Mouse (Mus musculus) limb, embryonic 11.5 days (tissue): Measurements from ENCODE around the gene Nudt16l1. TPM values are rescaled to one million over a fixed set of nuclear protein-coding genes. Genes with fewer than 3 reads are reported as not detected.

Experiments
- ATAC-seq: fragments of 200-750 bp; cut with Nextera tagmentation; 2 replicates; pipeline ENCODE4 v1.8.0; 2017; ENCODE audit warnings: low read depth; ENCODE audit not compliant: insufficient number of reproducible peaks, low FRiP score, low TSS enrichment
- DNase-seq: peaks from one replicate; pipeline ENCODE4 v3.0.0-alpha.2; 2015; ENCODE audit warnings: low spot score
- H3K27ac ChIP-seq: fragments of 300-500 bp; sonication (generic); replicated peaks from 2 replicates; pipeline ENCODE4 v1.5.1; 2014; ENCODE audit warnings: low read depth, mild to moderate bottlenecking, low read length
- H3K27me3 ChIP-seq: fragments of 300-500 bp; sonication (generic); 2 replicates; pipeline ENCODE4 v1.6.1; 2014; ENCODE audit warnings: mild to moderate bottlenecking, low read length, mixed read lengths; ENCODE audit not compliant: control insufficient read depth, insufficient read depth
- H3K36me3 ChIP-seq: fragments of 300-500 bp; sonication (generic); 2 replicates; pipeline ENCODE4 v1.6.1; 2014; ENCODE audit warnings: mild to moderate bottlenecking, low read length, moderate library complexity, mixed read lengths; ENCODE audit not compliant: control insufficient read depth, insufficient read depth
- H3K4me1 ChIP-seq: fragments of 300-500 bp; sonication (generic); 2 replicates; pipeline ENCODE4 v1.6.1; 2014; ENCODE audit warnings: low read length, mixed read lengths; ENCODE audit not compliant: control insufficient read depth, insufficient read depth
- H3K4me2 ChIP-seq: fragments of 300-500 bp; sonication (generic); 2 replicates; pipeline ENCODE4 v1.6.1; 2014; ENCODE audit warnings: low read depth, mild to moderate bottlenecking, moderate library complexity; ENCODE audit not compliant: severe bottlenecking
- H3K4me3 ChIP-seq: fragments of 300-500 bp; sonication (generic); 2 replicates; pipeline ENCODE4 v1.5.1; 2014; ENCODE audit warnings: low read depth, low read length
- H3K9ac ChIP-seq: fragments of 300-500 bp; sonication (generic); 2 replicates; pipeline ENCODE4 v1.6.1; 2014; ENCODE audit warnings: mild to moderate bottlenecking, low read length
- H3K9me3 ChIP-seq: fragments of 300-500 bp; sonication (generic); 2 replicates; pipeline ENCODE4 v1.6.1; 2016; ENCODE audit warnings: low read length; ENCODE audit not compliant: control insufficient read depth
- WGBS: fragments of 180-500 bp; shearing (Covaris S2); extraction: QIAGEN DNeasy Blood & Tissue Kit; methylation state at CpG from one replicate; pipeline ENCODE4 v1.1.7; 2014; 5-methylcytosine and 5-hydroxymethylcytosine counted together
- polyA plus RNA-seq: library from polyadenylated mRNA; unstranded; fragments of >200 nt; fragmentation: Nextera tagmentation; extraction: Ambion mirVana; gene quantifications from 2 replicates; pipeline ENCODE4 v1.2.1, GENCODE M21; 2014

Nudt16l1 gene
- polyA plus RNA-seq, 1 experiment from 2014 or later = 172 TPM

- no peak overlapping the region for H3K9ac ChIP-seq
These were observed 30.7 kb downstream of the Nudt16l1 start for GRCm38 (mm10) chr16:4969055-4969843.

GRCm38 (mm10) chr16:4971626-4972025 is 33.1 kb downstream of the Nudt16l1 start:
- Histone ChIP-seq H3K4me3 (no peak overlapping the region), H3K9me3 (no peaks in the 10 kb centered on the region), H3K4me1 (no peaks in the 10 kb centered on the region), H3K27ac (no peak overlapping the region), H3K27me3 (no peaks in the 10 kb centered on the region), H3K36me3 (no peaks in the 10 kb centered on the region), H3K4me2 (no peak overlapping the region), H3K9ac (0 out of 2 replicates have a peak overlapping the region, but pooled peaks have one; percentile 22)
- DNase-seq (no peak), ATAC-seq (no peak)
- 73% methylated on average over 4 of the region's 4 CpGs for WGBS

More at GRCm38 (mm10) chr16:4969055-4969843, 30.7 kb downstream of the Nudt16l1 start:
- H3K4me2 ChIP-seq = no peak overlapping the region
- WGBS = 90% methylated on average over 5 of the region's 5 CpGs
- no peak overlapping the region for H3K27ac ChIP-seq
- ATAC-seq (no peak), DNase-seq (no peak)
- no peak overlapping the region for H3K4me3 ChIP-seq
- H3K36me3 ChIP-seq = no peaks in the 10 kb centered on the region
- H3K9me3 ChIP-seq = no peaks in the 10 kb centered on the region
- H3K4me1 ChIP-seq = no peaks in the 10 kb centered on the region
- H3K27me3 ChIP-seq = no peaks in the 10 kb centered on the region

- WGBS = 84% methylated on average over 5 of the region's 5 CpGs
- no peaks in the 10 kb centered on the region for H3K27me3 ChIP-seq
- ATAC-seq (no peak), DNase-seq (no peak)
- no peak overlapping the region for H3K4me2 ChIP-seq
- no peak overlapping the region for H3K9ac ChIP-seq
- H3K36me3 ChIP-seq = no peaks in the 10 kb centered on the region
- H3K27ac ChIP-seq = no peak overlapping the region
- H3K9me3 ChIP-seq = no peaks in the 10 kb centered on the region
- H3K4me3 ChIP-seq = no peak overlapping the region
- H3K4me1 ChIP-seq = no peaks in the 10 kb centered on the region
These were observed 36.0 kb downstream of the Nudt16l1 start for GRCm38 (mm10) chr16:4974521-4974920.

- no peaks in the 10 kb centered on the region for H3K36me3 ChIP-seq
- H3K27ac ChIP-seq = no peak overlapping the region
- no peak overlapping the region for H3K9ac ChIP-seq
- DNase-seq (no peak), ATAC-seq (no peak)
- H3K4me1 ChIP-seq = no peaks in the 10 kb centered on the region
- H3K9me3 ChIP-seq = no peaks in the 10 kb centered on the region
- 91% methylated on average over 2 of the region's 2 CpGs for WGBS
- H3K4me3 ChIP-seq = no peak overlapping the region
- H3K27me3 ChIP-seq = no peaks in the 10 kb centered on the region
- no peak overlapping the region for H3K4me2 ChIP-seq
These were observed 37.6 kb downstream of the Nudt16l1 start for GRCm38 (mm10) chr16:4976180-4976579.

- Histone ChIP-seq H3K27ac (no peak overlapping the region), H3K9me3 (no peaks in the 10 kb centered on the region), H3K4me2 (no peak overlapping the region), H3K36me3 (no peaks in the 10 kb centered on the region), H3K9ac (no peak overlapping the region), H3K4me3 (no peak overlapping the region), H3K27me3 (no peaks in the 10 kb centered on the region), H3K4me1 (no peaks in the 10 kb centered on the region)
- no peak for ATAC-seq
- 72% methylated on average over 5 of the region's 5 CpGs for whole genome bisulfite sequencing
- DNase-seq = no peak
These were observed 39.9 kb downstream of the Nudt16l1 start for GRCm38 (mm10) chr16:4978275-4979051.

GRCm38 (mm10) chr16:4979755-4980380 is 41.3 kb downstream of the Nudt16l1 start:
- WGBS = 77% methylated on average over 4 of the region's 4 CpGs
- Histone ChIP-seq H3K9ac (no peak overlapping the region), H3K27me3 (no peaks in the 10 kb centered on the region), H3K9me3 (no peaks in the 10 kb centered on the region), H3K27ac (no peak overlapping the region), H3K36me3 (no peaks in the 10 kb centered on the region), H3K4me1 (no peaks in the 10 kb centered on the region), H3K4me2 (no peak overlapping the region), H3K4me3 (no peak overlapping the region)
- DNase-seq (peak; percentile 40), ATAC-seq (no peak)

GRCm38 (mm10) chr16:4984717-4985116 is 46.2 kb downstream of the Nudt16l1 start:
- no peak overlapping the region for H3K4me2 ChIP-seq
- ATAC-seq = no peak
- no peaks in the 10 kb centered on the region for H3K36me3 ChIP-seq
- 91% methylated on average over 12 of the region's 12 CpGs for WGBS
- H3K27me3 ChIP-seq = no peaks in the 10 kb centered on the region
- no peak for DNase-seq
- no peak overlapping the region for H3K4me3 ChIP-seq
- H3K9me3 ChIP-seq = no peaks in the 10 kb centered on the region
- no peaks in the 10 kb centered on the region for H3K4me1 ChIP-seq
- no peak overlapping the region for H3K27ac ChIP-seq
- H3K9ac ChIP-seq = no peak overlapping the region
